Comparison of ENCODE assay signal across 8 mouse cellular contexts in genomic region chr5:109996026-109996937, GRCm38 (mm10). TPM values are rescaled to one million over a fixed set of nuclear protein-coding genes. Genes with fewer than 3 reads are reported as not detected.
A peak's percentile ranks its signal among the peaks of the same experiment; 100 is the strongest.
DNase-seq lines count a peak whose midpoint lies in the region; ATAC-seq lines count a peak whose summit lies in the region.
"Not testable (repeated sequence)": the region's sequence is repeated elsewhere in the genome, so short reads cannot be mapped to it uniquely, and the experiment has no call there.

Gene Zfp932, plus strand, starts transcription at chr5:109996521.

- not testable (repeated sequence) for H3K4me1 ChIP-seq in hindbrain, embryonic 14.5 days (replicated peaks; ENCODE audit: control insufficient read depth, insufficient read depth, low read length)

- not testable (repeated sequence) for H3K36me3 ChIP-seq in hindbrain, embryonic 14.5 days (replicated peaks; ENCODE audit: control insufficient read depth, insufficient read depth)

- H3K4me3 ChIP-seq in hindbrain, embryonic 14.5 days (replicated peaks; ENCODE audit: low read length): peak within 1 kb of the TSS; percentile 43

- H3K27ac ChIP-seq in hindbrain, embryonic 14.5 days: not testable (repeated sequence)

- not testable (repeated sequence) for H3K27me3 ChIP-seq in hindbrain, embryonic 14.5 days (ENCODE audit: control insufficient read depth, insufficient read depth, low read length)

- peak within 1 kb of the TSS; percentile 67 for H3K4me2 ChIP-seq in hindbrain, embryonic 14.5 days (replicated peaks)

- H3K9me3 ChIP-seq in hindbrain, embryonic 14.5 days (ENCODE audit: control insufficient read depth, low read length): not testable (repeated sequence)

- ATAC-seq in hindbrain, embryonic 14.5 days (ENCODE audit: low FRiP score): peak; percentile 100

- 5% methylated on average over 24 of the region's 24 CpGs for WGBS in hindbrain, embryonic 14.5 days

- peak within 1 kb of the TSS; percentile 62 for H3K9ac ChIP-seq in hindbrain, embryonic 14.5 days

- peak; percentile 87 for DNase-seq in NIH3T3 (ENCODE audit: low read depth)
- peak; percentile 82 for DNase-seq in cerebellum, adult 9-11 months
- peak; percentile 57 to 65 for DNase-seq in frontal cortex, postnatal 25 days (ENCODE audit: low spot score in 2 of 2)
- not testable (repeated sequence) for DNase-seq in hindbrain, embryonic 14.5 days (ENCODE audit: low spot score)
- DNase-seq in layer of hippocampus, postnatal 14 days (ENCODE audit: low spot score in 2 of 2): peak; percentile 78 to 88
- peak; percentile 85 for DNase-seq in lung, postnatal 10 days
- DNase-seq in ovary, postnatal 14 days (ENCODE audit: low spot score): peak; percentile 62
- DNase-seq in thymus, postnatal 14 days: peak; percentile 82

RNA-seq across cellular contexts. Expression of gene Zfp932, which starts in this region (rescaled TPM):
- 21.4 and 23.4 TPM in 2 replicates for polyA plus RNA-seq in hindbrain, embryonic 14.5 days (2014; fragmentation: Nextera tagmentation; extraction: Ambion mirVana)
- total RNA-seq in layer of hippocampus, postnatal 14 days (2021): 10 to 100 TPM; 49.6 to 57.0 TPM
